ENCODE assay signal across 7 mouse cellular contexts in the genomic region with DNA sequence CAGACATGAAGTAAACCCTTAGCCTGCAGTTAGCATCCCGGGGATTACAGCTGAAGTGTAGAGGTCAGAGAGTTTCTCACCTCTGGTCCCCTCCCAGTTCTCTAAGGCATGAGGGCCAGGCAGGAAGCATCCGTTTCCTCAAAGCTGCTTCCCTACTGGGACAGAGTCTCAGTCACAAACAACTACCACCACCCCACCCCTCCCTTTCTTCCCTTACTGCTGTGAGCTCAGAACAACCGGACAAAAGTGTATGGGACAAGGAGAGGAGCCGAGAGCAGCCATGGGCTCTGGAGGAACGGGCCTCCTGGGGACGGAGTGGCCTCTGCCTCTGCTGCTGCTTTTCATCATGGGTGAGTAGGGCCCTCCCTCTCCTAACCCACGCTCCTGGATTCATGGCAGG. TPM values are rescaled to one million over a fixed set of nuclear protein-coding genes. Genes with fewer than 3 reads are reported as not detected.
DNase-seq lines count a peak whose midpoint lies in the region; ATAC-seq and TF ChIP-seq lines count a peak whose summit lies in the region.

Gene Robo4 (plus strand): TSS at position 96 of the 400 bp plus-strand sequence.

- 11% methylated on average over 7 of the region's 7 CpGs for WGBS in liver, embryonic 12.5 days (ENCODE audit: insufficient replicate concordance)

- 0 out of 2 replicates have a peak, but pooled peaks have one; percentile 29 for TF ChIP-seq POLR2A in cortical plate, adult 2 months (IDR thresholded peaks at IDR 0.05; ENCODE audit: extremely low read depth, insufficient read depth, low read length)

- H3K4me3 ChIP-seq in cortical plate, adult 2 months (ENCODE audit: insufficient read depth, low read length) = peak within 1 kb of the TSS; percentile 20
- H3K4me3 ChIP-seq in liver, embryonic 12.5 days = peak within 1 kb of the TSS; percentile 4; the same call in 1 of the 2 replicates

- H3K27me3 ChIP-seq in liver, embryonic 12.5 days (replicated peaks) = peaks cover under 1% of the 10 kb centered on the region; the same call in 1 of the 2 replicates

- DNase-seq in adrenal gland, adult 18-20 months (ENCODE audit: low spot score in 2 of 2) = no peak
- DNase-seq in embryo, embryonic 10 days (ENCODE audit: low spot score) = no peak
- DNase-seq in spleen, adult 12 weeks (ENCODE audit: low spot score) = no peak

- no peak for TF ChIP-seq CTCF in cortical plate, adult 2 months (IDR thresholded peaks at IDR 0.05; ENCODE audit: extremely low read depth, insufficient read depth, low read length)

- peak; percentile 82 to 91 for ATAC-seq in hematopoietic stem cell, adult 5-6 weeks (replicated peaks in 1 of 2; ENCODE audit: insufficient read depth in 1 of 2, low FRiP score in 2 of 2, low TSS enrichment in 1 of 2, low read depth in 1 of 2, poor library complexity in 2 of 2, severe bottlenecking in 2 of 2)
- no peak for ATAC-seq in liver, embryonic 12.5 days
- ATAC-seq in inflammation-experienced regulatory T-cells, adult 6 months = no peak

- H3K27ac ChIP-seq in cortical plate, adult 2 months (ENCODE audit: insufficient read depth, low read length) = peak within 1 kb of the TSS; percentile 80
- 0 out of 2 replicates have a peak within 1 kb of the TSS, but pooled peaks have one; percentile 22 for H3K27ac ChIP-seq in liver, embryonic 12.5 days

- no peaks in the 10 kb centered on the region for H3K36me3 ChIP-seq in liver, embryonic 12.5 days

- no peak within 1 kb of the TSS; the same call in 1 of the 2 replicates for H3K9ac ChIP-seq in liver, embryonic 12.5 days

- no peaks in the 10 kb centered on the region for H3K4me1 ChIP-seq in cortical plate, adult 2 months (ENCODE audit: control insufficient read depth, insufficient read depth, low read length)
- no peaks in the 10 kb centered on the region for H3K4me1 ChIP-seq in liver, embryonic 12.5 days

- no peak within 1 kb of the TSS for H3K4me2 ChIP-seq in liver, embryonic 12.5 days

- H3K9me3 ChIP-seq in liver, embryonic 12.5 days (replicated peaks) = no peaks in the 10 kb centered on the region

RNA-seq across cellular contexts. Expression of gene Robo4, which starts in this region (rescaled TPM):
- total RNA-seq in adrenal gland, adult 18-20 months (2021) = 10 to 100 TPM; 18.3 to 18.5 TPM
- polyA plus RNA-seq in cortical plate, adult 2 months (2012; rRNA removed) = 6.4 and 6.9 TPM in 2 replicates
- 6.2 and 13.4 TPM in 2 replicates for total RNA-seq in hematopoietic stem cell, adult 5-6 weeks (2017)
- polyA plus RNA-seq in liver, embryonic 12.5 days (2016; fragmentation: Nextera tagmentation; extraction: Ambion mirVana) = 4.4 and 5.1 TPM in 2 replicates
- not detected for polyA plus RNA-seq in inflammation-experienced regulatory T-cells, adult 6 months (2017; shearing (Covaris generic))

Comparison
In these comparisons a context has a peak if more than half of its experiments do, and no peak if none do; other contexts are left out.
1. ATAC-seq: peak in hematopoietic stem cell, adult 5-6 weeks (2 of 2); none in liver, embryonic 12.5 days (single experiment) and inflammation-experienced regulatory T-cells, adult 6 months (single experiment).